Mouse (Mus musculus) forebrain, embryonic 13.5 days (tissue): ENCODE data around the gene Gm20388. TPM values are rescaled to one million over a fixed set of nuclear protein-coding genes. Genes with fewer than 3 reads are reported as not detected.

Source experiments
- ATAC-seq: fragments of 200-750 bp; cut with Nextera tagmentation; 2 replicates; pipeline ENCODE4 v1.8.0; 2017
- H3K27ac ChIP-seq: fragments of 300-500 bp; sonication (generic); 2 replicates; pipeline ENCODE4 v1.5.1; 2015; ENCODE audit warnings: inconsistent platforms, mild to moderate bottlenecking, moderate library complexity
- H3K27me3 ChIP-seq: fragments of 300-500 bp; sonication (generic); 2 replicates; pipeline ENCODE4 v1.6.1; 2015; ENCODE audit warnings: mild to moderate bottlenecking, inconsistent platforms
- H3K36me3 ChIP-seq: fragments of 300-500 bp; sonication (generic); 2 replicates; pipeline ENCODE4 v1.6.1; 2015; ENCODE audit warnings: mild to moderate bottlenecking, inconsistent platforms; ENCODE audit not compliant: poor library complexity, severe bottlenecking
- H3K4me1 ChIP-seq: fragments of 300-500 bp; sonication (generic); 2 replicates; pipeline ENCODE4 v1.6.1; 2015; ENCODE audit warnings: inconsistent platforms
- H3K4me2 ChIP-seq: fragments of 300-500 bp; sonication (generic); 2 replicates; pipeline ENCODE4 v1.6.1; 2015; ENCODE audit warnings: inconsistent platforms, mild to moderate bottlenecking, moderate library complexity
- H3K4me3 ChIP-seq: fragments of 300-500 bp; sonication (generic); 2 replicates; pipeline ENCODE4 v1.5.1; 2015; ENCODE audit warnings: mild to moderate bottlenecking, inconsistent platforms
- H3K9ac ChIP-seq: fragments of 300-500 bp; sonication (generic); 2 replicates; pipeline ENCODE4 v1.6.1; 2015; ENCODE audit warnings: mild to moderate bottlenecking, inconsistent platforms
- H3K9me3 ChIP-seq: fragments of 300-500 bp; sonication (generic); replicated peaks from 2 replicates; pipeline ENCODE4 v1.6.1; 2016; ENCODE audit warnings: inconsistent platforms
- WGBS: fragments of 180-500 bp; shearing (Covaris S2); methylation state at CpG from one replicate; pipeline ENCODE4 v1.1.7; 2015; 5-methylcytosine and 5-hydroxymethylcytosine counted together
- polyA plus RNA-seq: library from polyadenylated mRNA; unstranded; fragments of >200 nt; fragmentation: Nextera tagmentation; extraction: Ambion mirVana; gene quantifications from 2 replicates; pipeline ENCODE4 v1.2.1, GENCODE M21; 2015

Gm20388 gene
- polyA plus RNA-seq, 1 experiment from 2014 or later: 5.6 TPM

DNA sequence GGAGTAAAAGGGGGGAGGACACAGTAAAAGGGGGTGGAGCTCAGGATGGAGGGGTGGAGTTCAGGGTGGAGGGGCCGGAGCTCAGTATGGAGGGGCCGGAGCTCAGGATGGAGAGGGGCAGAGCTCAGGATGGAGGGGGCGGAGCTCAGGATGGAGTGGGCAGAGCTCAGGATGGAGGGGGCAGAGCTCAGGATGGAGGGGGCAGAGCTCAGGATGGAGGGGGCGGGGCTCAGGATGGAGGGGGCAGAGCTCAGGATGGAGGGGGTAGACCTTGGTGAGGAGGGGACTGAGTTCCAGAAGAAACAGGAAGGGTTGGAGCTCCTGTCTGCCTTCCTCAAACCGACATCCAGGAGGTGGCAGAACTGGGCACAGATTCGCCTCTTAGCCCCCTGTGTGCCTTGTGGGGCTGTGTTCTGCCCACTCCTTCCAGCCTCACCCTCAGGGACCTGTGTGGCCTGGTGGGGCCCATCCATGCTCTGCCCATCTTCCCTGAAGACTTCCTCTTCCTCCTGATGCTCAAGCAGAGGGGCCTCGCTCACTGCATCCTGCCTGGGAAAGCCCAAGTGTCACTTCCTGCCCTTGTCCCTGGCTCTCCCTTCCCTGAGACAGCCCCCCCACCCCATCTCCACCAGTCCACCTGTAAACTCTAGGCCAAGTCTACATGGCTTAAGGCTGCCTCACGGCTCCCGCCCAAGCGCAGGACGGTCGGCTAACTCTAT, 2586.5 kb downstream of the Gm20388 start:
- no peak overlapping the region for H3K4me3 ChIP-seq
- no peak overlapping the region for H3K4me2 ChIP-seq
- H3K27me3 ChIP-seq: no peaks in the 10 kb centered on the region
- no peak overlapping the region for H3K27ac ChIP-seq
- H3K9me3 ChIP-seq: no peaks in the 10 kb centered on the region
- no peaks in the 10 kb centered on the region for H3K36me3 ChIP-seq
- H3K9ac ChIP-seq: no peak overlapping the region
- ATAC-seq: no peak
- WGBS: 90% methylated on average over 11 of the region's 12 CpGs
- no peaks in the 10 kb centered on the region for H3K4me1 ChIP-seq

DNA sequence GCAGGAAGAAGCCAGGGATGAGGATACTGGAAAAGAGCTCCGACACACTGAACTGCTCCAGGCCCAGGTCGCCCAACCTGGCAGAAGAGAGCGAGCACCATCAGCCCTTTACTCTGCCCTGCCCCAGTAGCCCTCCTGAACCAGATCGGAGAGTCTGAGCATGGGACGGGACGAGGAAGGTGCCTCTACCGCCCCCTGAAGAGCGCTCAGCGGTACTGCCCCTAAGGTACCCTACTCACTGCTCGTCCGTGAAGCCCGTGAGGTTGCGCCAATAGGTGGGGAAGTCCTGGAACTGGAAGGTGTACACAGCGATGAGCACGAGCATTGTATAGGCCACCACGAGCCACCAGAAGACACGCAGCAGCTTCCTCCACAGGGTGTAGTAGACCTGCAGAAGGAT, 2587.3 kb downstream of the Gm20388 start:
- no peak overlapping the region for H3K27ac ChIP-seq
- 64% methylated on average over 17 of the region's 17 CpGs for WGBS
- ATAC-seq: no peak

DNA sequence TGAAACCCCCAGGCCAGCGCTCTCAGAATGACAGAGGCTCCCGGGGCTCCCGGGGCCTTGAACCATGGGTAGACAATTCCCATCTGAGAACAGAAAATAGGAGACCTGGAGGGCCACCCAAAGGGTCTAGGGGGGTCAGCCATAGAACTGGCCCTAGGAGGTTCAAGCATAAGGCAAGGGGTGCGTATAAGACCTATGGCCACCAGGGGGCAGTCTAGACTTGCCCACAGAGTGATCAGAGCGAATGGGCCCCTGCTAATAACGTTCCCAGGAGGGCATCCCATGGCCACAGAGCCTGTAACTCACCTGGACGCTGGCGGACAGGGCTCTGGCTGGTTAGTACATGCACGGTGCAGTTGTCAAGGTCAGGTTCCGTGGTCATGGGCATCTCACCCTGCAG, 2590.2 kb downstream of the Gm20388 start:
- Histone ChIP-seq H3K9me3 (no peaks in the 10 kb centered on the region), H3K9ac (no peak overlapping the region), H3K4me2 (no peak overlapping the region), H3K36me3 (no peaks in the 10 kb centered on the region), H3K27ac (no peak overlapping the region), H3K4me1 (no peaks in the 10 kb centered on the region), H3K27me3 (no peaks in the 10 kb centered on the region), H3K4me3 (no peak overlapping the region)
- peak; percentile 73 for ATAC-seq
- WGBS: 35% methylated on average over 10 of the region's 10 CpGs

More for the DNA sequence above, 2587.3 kb downstream of the Gm20388 start:
- no peak overlapping the region for H3K4me3 ChIP-seq
- H3K9me3 ChIP-seq: no peaks in the 10 kb centered on the region
- no peaks in the 10 kb centered on the region for H3K27me3 ChIP-seq
- H3K36me3 ChIP-seq: no peaks in the 10 kb centered on the region
- no peak overlapping the region for H3K9ac ChIP-seq
- no peaks in the 10 kb centered on the region for H3K4me1 ChIP-seq
- no peak overlapping the region for H3K4me2 ChIP-seq

DNA sequence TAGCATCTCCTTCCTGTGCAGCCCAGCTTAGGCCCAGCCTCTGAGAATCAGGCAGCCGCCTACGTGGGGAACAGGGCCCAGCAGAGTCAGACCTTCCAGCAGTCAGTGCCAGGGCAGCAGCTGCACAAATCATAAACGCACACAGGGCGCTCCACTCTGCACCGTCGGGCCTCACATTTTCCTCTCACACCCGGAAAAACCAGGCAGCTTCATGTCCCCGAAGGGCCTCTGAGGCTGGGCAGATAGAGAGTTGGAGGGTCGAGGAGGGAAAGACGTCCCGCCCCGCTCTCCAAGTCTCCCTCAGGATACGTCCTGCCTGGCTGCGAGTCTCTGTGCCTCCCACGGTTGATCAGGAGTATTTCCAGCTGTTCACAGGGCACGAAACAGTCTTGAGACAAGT, 2600.9 kb downstream of the Gm20388 start:
- ATAC-seq: no peak
- Histone ChIP-seq H3K9ac (no peak overlapping the region), H3K36me3 (no peaks in the 10 kb centered on the region)

DNA sequence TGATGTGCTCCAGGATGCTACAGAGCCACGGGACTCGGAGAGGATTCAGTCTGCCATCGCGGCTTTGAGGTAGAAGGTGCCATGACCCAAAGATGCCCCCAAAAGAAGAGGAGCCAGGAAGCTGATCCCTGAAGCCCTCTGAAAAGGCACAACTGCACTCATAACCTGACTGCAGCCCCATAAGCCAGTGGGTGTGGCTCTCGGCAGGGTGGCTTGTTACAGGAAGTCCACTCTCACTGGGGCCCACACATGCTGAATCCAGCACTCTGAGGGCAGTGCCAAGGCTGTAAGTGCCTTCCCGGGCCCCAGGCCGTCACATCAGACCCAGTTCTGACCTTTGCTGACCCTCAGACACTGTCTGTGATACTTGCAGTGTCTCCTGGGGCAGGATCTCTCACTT, 2601.8 kb downstream of the Gm20388 start:
- Histone ChIP-seq H3K36me3 (no peaks in the 10 kb centered on the region), H3K27ac (no peak overlapping the region), H3K27me3 (no peaks in the 10 kb centered on the region), H3K4me3 (no peak overlapping the region), H3K4me2 (no peak overlapping the region), H3K9ac (no peak overlapping the region), H3K4me1 (peaks cover 6% of the 10 kb centered on the region), H3K9me3 (no peaks in the 10 kb centered on the region)
- ATAC-seq: no peak
- 83% methylated on average over 7 of the region's 7 CpGs for WGBS

More for the DNA sequence above, 2600.9 kb downstream of the Gm20388 start:
- Histone ChIP-seq H3K4me3 (no peak overlapping the region), H3K9me3 (no peaks in the 10 kb centered on the region), H3K27ac (no peak overlapping the region), H3K4me2 (no peak overlapping the region), H3K27me3 (no peaks in the 10 kb centered on the region), H3K4me1 (no peaks in the 10 kb centered on the region)
- WGBS: 87% methylated on average over 16 of the region's 16 CpGs

DNA sequence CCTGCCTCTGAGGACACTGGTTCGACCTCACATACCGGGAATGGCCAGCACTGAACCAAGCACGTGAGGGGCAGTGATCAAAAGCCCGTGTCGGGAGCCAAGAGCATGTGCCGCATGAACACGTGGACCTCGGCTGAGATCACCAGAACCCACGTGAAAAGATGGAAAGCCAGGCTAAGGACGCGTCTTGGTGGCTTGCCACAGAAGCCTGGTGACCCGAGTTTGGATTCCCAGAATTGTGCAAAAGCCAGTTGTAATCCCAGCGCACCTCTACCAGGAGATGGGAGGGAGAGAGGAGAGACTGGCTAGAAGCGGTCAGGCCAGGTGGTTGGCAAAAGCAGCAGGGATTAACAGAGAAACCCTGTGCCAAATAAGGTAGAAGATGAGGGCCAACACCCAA, 2605.1 kb downstream of the Gm20388 start:
- 94% methylated on average over 14 of the region's 14 CpGs for WGBS
- H3K27me3 ChIP-seq: no peaks in the 10 kb centered on the region
- ATAC-seq: no peak
- H3K4me3 ChIP-seq: no peak overlapping the region
- no peak overlapping the region for H3K4me2 ChIP-seq
- no peaks in the 10 kb centered on the region for H3K9me3 ChIP-seq
- H3K9ac ChIP-seq: no peak overlapping the region
- H3K4me1 ChIP-seq: peaks cover 15% of the 10 kb centered on the region
- no peak overlapping the region for H3K27ac ChIP-seq
- H3K36me3 ChIP-seq: no peaks in the 10 kb centered on the region

- ATAC-seq: no peak
- no peaks in the 10 kb centered on the region for H3K27me3 ChIP-seq
- no peak overlapping the region for H3K27ac ChIP-seq
- 33% methylated on average over 6 of the region's 6 CpGs for WGBS
- H3K9me3 ChIP-seq: no peaks in the 10 kb centered on the region
- H3K4me3 ChIP-seq: no peak overlapping the region
- no peak overlapping the region for H3K4me2 ChIP-seq
- H3K9ac ChIP-seq: no peak overlapping the region
- H3K4me1 ChIP-seq: peaks cover 17% of the 10 kb centered on the region
- no peaks in the 10 kb centered on the region for H3K36me3 ChIP-seq
These were observed 2607.0 kb downstream of the Gm20388 start for GRCm38 (mm10) chr8:122517541-122518190.

GRCm38 (mm10) chr8:122520611-122521010, 2610.0 kb downstream of the Gm20388 start:
- ATAC-seq: no peak
- Histone ChIP-seq H3K4me3 (no peak overlapping the region), H3K4me2 (no peak overlapping the region), H3K36me3 (no peaks in the 10 kb centered on the region), H3K9ac (no peak overlapping the region), H3K9me3 (no peaks in the 10 kb centered on the region), H3K4me1 (peaks cover 39% of the 10 kb centered on the region), H3K27me3 (peaks cover 9% of the 10 kb centered on the region; the same call in 1 of the 2 replicates), H3K27ac (no peak overlapping the region)
- WGBS: 84% methylated on average over 11 of the region's 11 CpGs

- H3K27me3 ChIP-seq: peaks cover 19% of the 10 kb centered on the region
- 61% methylated on average over 14 of the region's 14 CpGs for WGBS
- H3K4me1 ChIP-seq: peaks cover 26% of the 10 kb centered on the region
- 0 out of 2 replicates have a peak overlapping the region, but pooled peaks have one; percentile 37 for H3K9ac ChIP-seq
- H3K4me3 ChIP-seq: no peak overlapping the region
- H3K27ac ChIP-seq: peak overlapping the region; percentile 74; the same call in 1 of the 2 replicates
- H3K9me3 ChIP-seq: no peaks in the 10 kb centered on the region
- no peaks in the 10 kb centered on the region for H3K36me3 ChIP-seq
- peak overlapping the region; percentile 53 for H3K4me2 ChIP-seq
- peak; percentile 38 for ATAC-seq
These were observed 2612.4 kb downstream of the Gm20388 start for GRCm38 (mm10) chr8:122522796-122523651.

- peaks cover 19% of the 10 kb centered on the region for H3K27me3 ChIP-seq
- peak overlapping the region; percentile 53 for H3K4me2 ChIP-seq
- peak overlapping the region; percentile 14; the same call in 1 of the 2 replicates for H3K4me3 ChIP-seq
- H3K4me1 ChIP-seq: peaks cover 23% of the 10 kb centered on the region
- H3K36me3 ChIP-seq: no peaks in the 10 kb centered on the region
- peak; percentile 79 for ATAC-seq
- peak overlapping the region; percentile 37 for H3K9ac ChIP-seq
- 8% methylated on average over 23 of the region's 23 CpGs for WGBS
- no peaks in the 10 kb centered on the region for H3K9me3 ChIP-seq
- peak overlapping the region; percentile 74 for H3K27ac ChIP-seq
These were observed 2613.2 kb downstream of the Gm20388 start for GRCm38 (mm10) chr8:122523652-122524360.

GRCm38 (mm10) chr8:122524506-122524905, 2613.9 kb downstream of the Gm20388 start:
- H3K27ac ChIP-seq: no peak overlapping the region
- WGBS: 62% methylated on average over 6 of the region's 6 CpGs
- ATAC-seq: no peak

More at GRCm38 (mm10) chr8:122524506-122524905, 2613.9 kb downstream of the Gm20388 start:
- Histone ChIP-seq H3K4me2 (peak overlapping the region; percentile 53), H3K36me3 (no peaks in the 10 kb centered on the region), H3K9me3 (no peaks in the 10 kb centered on the region), H3K9ac (0 out of 2 replicates have a peak overlapping the region, but pooled peaks have one; percentile 26), H3K27me3 (peaks cover 19% of the 10 kb centered on the region), H3K4me1 (peaks cover 23% of the 10 kb centered on the region), H3K4me3 (no peak overlapping the region)
